Mouse (Mus musculus) intestine, embryonic 14.5 days (tissue): ENCODE results near the gene Snf8. TPM values are rescaled to one million over a fixed set of nuclear protein-coding genes. Genes with fewer than 3 reads are reported as not detected.
A peak's percentile ranks its signal among the peaks of the same experiment; 100 is the strongest.

Source experiments
- ATAC-seq: fragments of 200-750 bp; cut with Nextera tagmentation; replicated peaks from 2 replicates; pipeline ENCODE4 v1.8.0; 2017; ENCODE audit warnings: low read depth, moderate number of reproducible peaks, moderate TSS enrichment, moderate library complexity; ENCODE audit not compliant: low FRiP score, low TSS enrichment
- DNase-seq: peaks from one replicate; pipeline ENCODE4 v3.0.0-alpha.2; 2018; ENCODE audit warnings: low spot score
- H3K27ac ChIP-seq: fragments of 300-500 bp; sonication (generic); 2 replicates; pipeline ENCODE4 v1.5.1; 2014; ENCODE audit warnings: low read depth, mild to moderate bottlenecking, control low read depth
- H3K27me3 ChIP-seq: fragments of 300-500 bp; sonication (generic); replicated peaks from 2 replicates; pipeline ENCODE4 v1.6.1; 2014; ENCODE audit warnings: low read length, control low read depth; ENCODE audit not compliant: control insufficient read depth, insufficient read depth
- H3K36me3 ChIP-seq: fragments of 300-500 bp; sonication (generic); 2 replicates; pipeline ENCODE4 v1.6.1; 2014; ENCODE audit warnings: low read length, control low read depth; ENCODE audit not compliant: control insufficient read depth, insufficient read depth
- H3K4me1 ChIP-seq: fragments of 300-500 bp; sonication (generic); replicated peaks from 2 replicates; pipeline ENCODE4 v1.6.1; 2014; ENCODE audit warnings: low read length, control low read depth, mixed read lengths; ENCODE audit not compliant: control insufficient read depth, insufficient read depth
- H3K4me2 ChIP-seq: fragments of 300-500 bp; sonication (generic); 2 replicates; pipeline ENCODE4 v1.6.1; 2014; ENCODE audit warnings: low read length
- H3K4me3 ChIP-seq: fragments of 300-500 bp; sonication (generic); 2 replicates; pipeline ENCODE4 v1.5.1; 2014; ENCODE audit warnings: low read depth, low read length, control low read depth, mixed read lengths
- H3K9ac ChIP-seq: fragments of 300-500 bp; sonication (generic); 2 replicates; pipeline ENCODE4 v1.6.1; 2014; ENCODE audit warnings: mild to moderate bottlenecking, low read length
- H3K9me3 ChIP-seq: fragments of 300-500 bp; sonication (generic); 2 replicates; pipeline ENCODE4 v1.6.1; 2016; ENCODE audit warnings: low read length, control low read depth; ENCODE audit not compliant: control insufficient read depth
- WGBS: fragments of 180-500 bp; shearing (Covaris S2); extraction: QIAGEN DNeasy Blood & Tissue Kit; methylation state at CpG from one replicate; pipeline ENCODE4 v1.1.7; 2014; 5-methylcytosine and 5-hydroxymethylcytosine counted together
- polyA plus RNA-seq: library from polyadenylated mRNA; unstranded; fragments of >200 nt; fragmentation: Nextera tagmentation; extraction: Ambion mirVana; gene quantifications from 2 replicates; pipeline ENCODE4 v1.2.1, GENCODE M21; 2014

The Snf8 gene
- polyA plus RNA-seq, 1 experiment from 2014 or later = 39.3 TPM

DNA sequence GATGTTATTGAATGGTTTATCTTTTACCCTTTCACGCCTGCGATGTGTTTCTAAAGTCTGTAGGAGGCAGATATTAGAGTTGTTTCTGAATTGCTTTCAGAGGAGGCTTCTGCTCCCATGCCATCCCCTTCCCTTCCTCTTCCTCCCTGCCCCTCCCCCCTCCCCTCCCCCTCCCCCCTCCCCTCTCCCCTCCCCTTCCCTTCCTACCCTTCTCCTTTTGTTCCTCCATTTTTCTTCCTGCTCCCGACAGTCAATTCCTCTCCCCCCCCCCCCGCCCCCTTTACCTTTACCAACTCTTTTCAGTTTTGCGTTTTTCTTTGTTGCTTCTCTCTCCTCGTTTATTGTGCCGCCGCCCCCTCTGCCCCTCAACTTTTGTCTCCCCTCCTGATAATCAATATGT lies 22.7 kb upstream of the Snf8 start:
- no peaks in the 10 kb centered on the region for H3K9me3 ChIP-seq

DNA sequence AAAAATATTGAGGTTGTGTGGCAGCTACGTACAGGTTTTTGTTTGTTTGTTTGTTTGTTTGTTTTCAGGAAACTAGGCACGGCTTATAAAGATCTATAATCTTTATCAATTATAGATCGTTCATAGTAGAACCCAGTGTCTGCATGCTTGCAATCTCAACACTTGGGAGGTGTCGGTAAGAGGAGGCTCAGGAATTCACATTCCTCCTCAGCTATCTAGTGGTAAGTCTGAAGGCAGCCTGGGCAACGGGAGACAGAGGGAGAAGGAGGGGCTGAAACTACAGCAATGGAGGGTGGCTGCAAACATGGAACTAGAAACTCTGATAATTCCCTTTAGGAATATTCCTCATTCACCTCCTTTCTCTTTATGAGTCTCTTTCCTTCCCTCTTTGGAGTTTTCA lies 19.3 kb upstream of the Snf8 start:
- H3K9ac ChIP-seq = no peak overlapping the region
- H3K36me3 ChIP-seq = no peaks in the 10 kb centered on the region
- H3K27me3 ChIP-seq = no peaks in the 10 kb centered on the region
- H3K4me3 ChIP-seq = no peak overlapping the region
- no peak overlapping the region for H3K27ac ChIP-seq
- H3K4me2 ChIP-seq = no peak overlapping the region
- 24% methylated on average over 5 of the region's 5 CpGs for WGBS
- H3K4me1 ChIP-seq = peaks cover 4% of the 10 kb centered on the region
- ATAC-seq (no peak), DNase-seq (no peak)
- H3K9me3 ChIP-seq = no peaks in the 10 kb centered on the region

More for the DNA sequence above, 22.7 kb upstream of the Snf8 start:
- Histone ChIP-seq H3K4me3 (no peak overlapping the region), H3K36me3 (no peaks in the 10 kb centered on the region), H3K9ac (no peak overlapping the region), H3K4me1 (no peaks in the 10 kb centered on the region), H3K27ac (no peak overlapping the region), H3K4me2 (no peak overlapping the region), H3K27me3 (no peaks in the 10 kb centered on the region)
- no peak for DNase-seq
- WGBS = 2% methylated on average over 5 of the region's 8 CpGs
- ATAC-seq = no peak

DNA sequence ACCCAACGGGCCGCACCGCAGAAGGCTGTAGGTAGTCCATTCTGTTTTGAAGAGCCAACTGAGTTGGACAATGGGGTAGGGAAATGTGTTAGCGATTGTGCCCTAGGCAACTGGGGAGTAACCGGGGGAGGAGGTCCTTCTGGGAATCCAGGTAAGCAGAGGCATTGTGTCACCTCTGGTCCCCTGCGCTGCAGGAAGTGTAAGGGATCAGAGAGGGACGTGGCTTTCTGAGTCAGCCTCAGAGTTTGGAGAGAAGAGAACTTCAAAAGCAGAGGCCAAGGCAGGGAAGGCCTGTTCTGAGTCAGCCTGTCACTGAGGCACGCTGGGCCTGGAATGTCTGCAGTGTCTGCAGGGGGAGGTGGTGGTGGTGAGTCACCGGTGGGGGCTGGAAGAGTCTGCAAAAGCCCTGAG lies 16.7 kb upstream of the Snf8 start:
- no peaks in the 10 kb centered on the region for H3K36me3 ChIP-seq
- ATAC-seq (0 out of 2 replicates have a peak, but pooled peaks have one; percentile 77), DNase-seq (peak; percentile 63)
- no peak overlapping the region for H3K4me2 ChIP-seq
- peaks cover 4% of the 10 kb centered on the region for H3K4me1 ChIP-seq
- H3K4me3 ChIP-seq = no peak overlapping the region
- no peak overlapping the region for H3K9ac ChIP-seq
- no peaks in the 10 kb centered on the region for H3K9me3 ChIP-seq
- H3K27me3 ChIP-seq = no peaks in the 10 kb centered on the region
- H3K27ac ChIP-seq = peak overlapping the region; percentile 47; the same call in 1 of the 2 replicates
- 13% methylated on average over 9 of the region's 9 CpGs for WGBS

DNA sequence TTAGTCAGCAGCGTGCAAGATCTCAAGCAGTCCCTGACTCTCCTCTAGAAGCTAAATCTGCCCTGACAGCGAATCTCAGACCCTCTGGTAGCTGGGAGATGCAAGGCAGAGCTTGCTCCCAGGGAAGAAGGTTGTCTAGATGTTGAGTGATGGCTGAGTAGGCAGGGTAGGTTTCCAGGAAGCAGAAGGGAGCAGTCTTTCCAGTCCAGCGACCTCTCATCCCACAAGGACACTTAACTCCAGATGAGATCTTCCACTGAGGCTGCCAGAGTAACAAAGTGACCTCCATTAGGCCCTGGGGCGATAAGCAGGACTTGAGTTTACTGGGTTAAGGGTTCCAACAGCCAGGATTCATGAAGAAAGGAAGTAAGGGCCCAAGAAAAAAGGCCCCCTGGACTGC lies 14.1 kb upstream of the Snf8 start:
- Histone ChIP-seq H3K4me3 (no peak overlapping the region), H3K4me1 (peaks cover 4% of the 10 kb centered on the region), H3K4me2 (no peak overlapping the region), H3K9me3 (no peaks in the 10 kb centered on the region), H3K9ac (no peak overlapping the region), H3K27ac (no peak overlapping the region), H3K27me3 (no peaks in the 10 kb centered on the region), H3K36me3 (no peaks in the 10 kb centered on the region)
- WGBS = 36% methylated on average over 4 of the region's 4 CpGs
- no peak for DNase-seq
- no peak for ATAC-seq

DNA sequence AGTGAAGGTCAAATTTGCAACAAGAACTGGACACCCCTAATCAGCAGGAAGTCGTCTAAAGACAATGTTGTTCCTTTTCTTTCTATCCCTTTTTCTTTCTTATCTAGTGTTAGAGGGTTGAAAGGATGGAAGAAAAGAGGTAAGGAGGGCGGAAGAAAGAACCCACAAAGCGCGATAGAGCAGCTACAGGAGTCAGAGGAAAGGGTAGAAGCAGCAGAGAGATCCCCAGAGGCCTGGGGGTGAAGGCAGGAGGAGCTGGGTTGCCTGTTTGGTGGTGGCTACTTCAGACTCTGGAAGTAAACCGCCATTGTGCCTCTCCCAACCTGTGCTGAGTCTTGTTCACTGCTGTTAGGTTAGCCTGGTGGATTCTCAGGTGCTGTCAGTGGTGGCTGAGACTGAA lies 6.6 kb upstream of the Snf8 start:
- Histone ChIP-seq H3K4me1 (no peaks in the 10 kb centered on the region), H3K4me2 (no peak overlapping the region), H3K36me3 (no peaks in the 10 kb centered on the region), H3K27me3 (no peaks in the 10 kb centered on the region), H3K4me3 (no peak overlapping the region), H3K9me3 (no peaks in the 10 kb centered on the region), H3K9ac (no peak overlapping the region), H3K27ac (no peak overlapping the region)
- WGBS = 74% methylated on average over 5 of the region's 5 CpGs
- no peak for ATAC-seq
- no peak for DNase-seq

DNA sequence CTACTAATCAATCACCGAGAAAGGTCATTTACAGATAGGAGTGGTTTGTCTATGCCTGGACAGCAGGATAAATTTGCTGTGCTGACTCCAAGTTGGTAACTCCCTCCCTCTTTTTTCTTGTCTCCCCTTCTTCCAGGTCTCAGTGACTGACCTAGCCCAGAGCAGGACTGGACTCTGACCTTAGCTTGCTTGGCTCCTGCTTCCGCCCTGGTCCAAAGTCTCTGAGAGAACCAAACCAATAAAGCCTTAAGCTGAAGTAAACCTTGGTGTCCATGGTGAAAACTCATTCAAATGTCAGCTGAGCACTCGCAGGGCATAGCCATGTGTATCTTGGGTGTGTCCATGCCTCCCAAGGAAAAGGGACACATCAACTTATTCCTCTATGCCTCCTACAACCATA lies 4.1 kb upstream of the Snf8 start:
- H3K9ac ChIP-seq = no peak overlapping the region
- DNase-seq (no peak), ATAC-seq (no peak)
- no peak overlapping the region for H3K27ac ChIP-seq
- peaks cover 8% of the 10 kb centered on the region; the same call in 1 of the 2 replicates for H3K4me1 ChIP-seq
- WGBS = 81% methylated on average over 3 of the region's 3 CpGs
- no peak overlapping the region for H3K4me2 ChIP-seq
- H3K27me3 ChIP-seq = no peaks in the 10 kb centered on the region
- no peaks in the 10 kb centered on the region for H3K36me3 ChIP-seq
- no peak overlapping the region for H3K4me3 ChIP-seq
- no peaks in the 10 kb centered on the region for H3K9me3 ChIP-seq

DNA sequence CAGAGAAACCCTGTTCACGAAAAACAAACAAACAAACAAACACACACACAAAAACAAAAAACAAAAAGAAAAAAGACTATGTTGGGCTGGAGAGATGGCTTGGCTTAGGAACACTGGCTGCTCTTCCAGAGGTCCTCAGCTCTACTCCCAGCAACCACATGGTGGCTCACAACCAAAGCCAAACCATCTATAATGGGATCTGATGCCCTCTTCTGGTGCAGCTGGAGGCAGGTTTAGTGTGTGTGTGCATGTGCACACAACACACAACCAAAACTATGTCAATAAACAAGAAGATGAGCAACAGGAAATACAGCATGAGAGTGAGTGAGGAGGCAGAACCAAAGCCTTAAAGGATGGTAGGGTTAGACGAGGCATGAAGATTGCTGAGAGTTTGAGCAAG lies 3.0 kb upstream of the Snf8 start:
- no peaks in the 10 kb centered on the region for H3K36me3 ChIP-seq
- no peak overlapping the region for H3K4me3 ChIP-seq
- no peak overlapping the region for H3K27ac ChIP-seq
- H3K27me3 ChIP-seq = no peaks in the 10 kb centered on the region
- H3K9me3 ChIP-seq = no peaks in the 10 kb centered on the region
- H3K4me1 ChIP-seq = peaks cover 10% of the 10 kb centered on the region; the same call in 1 of the 2 replicates
- DNase-seq = no peak
- ATAC-seq = no peak
- 79% methylated on average over 2 of the region's 2 CpGs for WGBS
- no peak overlapping the region for H3K9ac ChIP-seq
- H3K4me2 ChIP-seq = no peak overlapping the region

DNA sequence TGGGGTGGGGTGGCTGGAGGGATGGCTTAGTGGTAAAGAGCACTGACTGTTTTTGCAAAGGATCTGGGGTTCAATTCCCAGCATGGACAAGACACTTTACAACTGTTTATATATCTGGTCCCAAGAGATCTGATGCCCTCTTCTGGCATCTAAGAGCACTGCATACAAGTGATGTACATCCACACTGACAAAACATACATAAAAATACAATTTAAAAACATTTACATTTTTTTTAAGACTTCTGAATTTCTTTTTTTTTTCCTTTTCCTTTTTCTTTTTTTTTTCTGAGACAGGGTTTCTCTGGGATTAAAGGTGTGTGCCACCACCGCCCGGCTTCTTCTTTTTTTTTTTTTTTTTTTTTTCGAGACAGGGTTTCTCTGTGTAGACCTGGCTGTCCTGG lies 1.4 kb upstream of the Snf8 start:
- DNase-seq = no peak
- no peak for ATAC-seq

DNA sequence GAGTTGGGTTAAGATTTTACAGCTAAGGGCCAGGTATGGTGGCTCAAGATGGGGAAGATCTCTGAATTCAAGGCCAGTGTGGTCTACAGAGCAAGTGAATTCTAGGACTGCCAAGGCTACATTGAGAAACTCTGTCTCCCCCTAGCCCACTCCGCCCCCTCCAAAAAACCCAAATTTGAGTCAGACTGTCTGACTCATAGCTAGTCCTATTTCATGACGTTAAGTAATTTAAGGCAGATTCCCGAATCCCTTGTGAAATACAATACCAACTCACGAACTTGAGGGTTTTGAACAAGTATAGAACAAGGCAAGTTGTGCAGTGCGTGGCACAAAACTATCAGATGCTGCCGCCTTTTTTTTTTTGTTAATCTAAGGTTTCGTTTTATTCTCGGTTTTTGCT lies 569 bp upstream of the Snf8 start:
- peak overlapping the region; percentile 66; the same call in 1 of the 2 replicates for H3K27ac ChIP-seq
- H3K4me3 ChIP-seq = peak overlapping the region; percentile 90
- peak overlapping the region; percentile 68 for H3K9ac ChIP-seq
- peak overlapping the region; percentile 99 for H3K4me2 ChIP-seq
- peaks cover 10% of the 10 kb centered on the region; the same call in 1 of the 2 replicates for H3K4me1 ChIP-seq
- H3K27me3 ChIP-seq = no peaks in the 10 kb centered on the region
- H3K36me3 ChIP-seq = peaks cover 5% of the 10 kb centered on the region; the same call in 1 of the 2 replicates
- ATAC-seq (no peak), DNase-seq (no peak)
- H3K9me3 ChIP-seq = no peaks in the 10 kb centered on the region
- WGBS = 53% methylated on average over 8 of the region's 8 CpGs

More for the DNA sequence above, 1.4 kb upstream of the Snf8 start:
- Histone ChIP-seq H3K27ac (no peak overlapping the region), H3K27me3 (no peaks in the 10 kb centered on the region), H3K36me3 (no peaks in the 10 kb centered on the region), H3K4me2 (no peak overlapping the region), H3K9ac (no peak overlapping the region), H3K4me1 (peaks cover 10% of the 10 kb centered on the region; the same call in 1 of the 2 replicates), H3K9me3 (no peaks in the 10 kb centered on the region), H3K4me3 (no peak overlapping the region)
- whole genome bisulfite sequencing = 96% methylated on average over 3 of the region's 3 CpGs
